Mouse (Mus musculus): ENCODE measurements around the gene Sec31a. TPM values are rescaled to one million over a fixed set of nuclear protein-coding genes. Genes with fewer than 3 reads are reported as not detected.

The Sec31a gene
- polyA plus RNA-seq, 1 experiment from 2014 or later, result 156 TPM

DNA sequence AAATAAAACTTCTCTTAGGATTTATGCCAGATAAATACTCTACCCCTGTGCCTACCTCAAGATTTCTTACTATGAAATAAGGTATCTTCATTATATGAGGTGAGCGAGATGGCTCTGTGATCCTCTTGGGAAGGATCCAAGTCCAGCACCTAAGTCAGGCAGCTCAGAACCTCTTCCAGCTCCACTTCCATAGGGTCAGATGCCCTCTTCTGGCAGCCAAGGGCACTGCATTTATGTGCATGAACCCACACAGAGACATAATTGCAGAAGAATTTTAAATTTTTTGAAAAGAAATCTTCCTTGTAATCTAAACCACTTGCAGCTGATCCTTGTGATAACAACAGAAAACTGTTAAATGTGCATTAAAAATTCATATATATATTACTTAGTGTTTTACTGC is 70.9 kb downstream of the Sec31a start:
- no peak overlapping the region for H3K9ac ChIP-seq
- no peak overlapping the region for H3K4me3 ChIP-seq
- H3K27ac ChIP-seq, result no peak overlapping the region
- H3K9me3 ChIP-seq, result no peaks in the 10 kb centered on the region
- 97% methylated on average over 1 of the region's 1 CpGs for WGBS
- H3K27me3 ChIP-seq, result no peaks in the 10 kb centered on the region
- no peak for ATAC-seq (ENCODE audit: insufficient number of reproducible peaks, insufficient read depth, low FRiP score, low TSS enrichment)
- H3K4me1 ChIP-seq, result no peaks in the 10 kb centered on the region
- no peaks in the 10 kb centered on the region for H3K36me3 ChIP-seq
- no peak overlapping the region for H3K4me2 ChIP-seq (replicated peaks)

DNA sequence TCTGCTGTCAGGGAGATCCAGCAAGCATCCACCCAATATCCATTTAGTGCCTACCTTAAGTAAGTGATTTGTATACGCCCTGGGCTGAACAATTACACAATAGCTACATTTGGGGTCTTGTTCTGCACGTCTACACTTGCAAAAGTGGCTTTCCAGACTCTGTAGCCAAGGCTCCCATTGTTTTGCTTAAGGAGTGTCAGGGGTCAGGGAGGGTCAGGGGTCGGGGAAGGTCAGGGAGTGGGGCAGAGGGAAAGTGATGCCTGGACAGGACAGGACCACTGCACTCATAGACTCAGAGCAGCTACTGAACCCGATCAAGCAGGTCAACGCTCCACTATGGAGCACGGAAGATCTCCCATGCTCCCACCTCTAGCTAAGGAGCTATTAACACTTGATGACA is 72.9 kb downstream of the Sec31a start:
- no peaks in the 10 kb centered on the region for H3K9me3 ChIP-seq
- no peak overlapping the region for H3K4me3 ChIP-seq
- H3K4me2 ChIP-seq (replicated peaks), result no peak overlapping the region
- H3K27ac ChIP-seq, result no peak overlapping the region
- no peak for ATAC-seq (ENCODE audit: insufficient number of reproducible peaks, insufficient read depth, low FRiP score, low TSS enrichment)
- H3K27me3 ChIP-seq, result no peaks in the 10 kb centered on the region
- WGBS, result 35% methylated on average over 6 of the region's 6 CpGs
- H3K4me1 ChIP-seq, result no peaks in the 10 kb centered on the region
- H3K9ac ChIP-seq, result no peak overlapping the region
- H3K36me3 ChIP-seq, result no peaks in the 10 kb centered on the region

DNA sequence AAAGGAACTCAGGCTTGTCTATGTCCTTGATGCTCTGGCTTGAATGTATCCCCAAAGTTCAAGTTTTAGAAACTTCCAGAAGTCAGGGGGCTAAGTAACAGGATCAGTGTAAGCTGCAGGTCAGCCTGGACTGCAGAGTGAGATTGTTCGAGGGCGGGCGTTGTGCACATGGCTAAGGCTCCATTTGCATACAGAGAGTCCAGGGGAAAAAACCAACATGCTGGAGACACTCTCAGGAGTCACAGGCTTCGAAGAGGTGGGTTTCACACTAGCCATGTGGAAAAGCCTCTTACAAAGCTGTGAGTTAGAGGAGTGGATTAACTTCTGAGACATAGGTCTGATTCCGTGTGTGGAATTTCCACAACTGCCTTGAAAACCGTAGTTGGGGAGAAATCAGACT is 73.6 kb downstream of the Sec31a start:
- Histone ChIP-seq H3K4me2 (replicated peaks) (no peak overlapping the region), H3K9ac (no peak overlapping the region), H3K4me1 (no peaks in the 10 kb centered on the region), H3K36me3 (no peaks in the 10 kb centered on the region), H3K27me3 (no peaks in the 10 kb centered on the region), H3K9me3 (no peaks in the 10 kb centered on the region), H3K27ac (no peak overlapping the region), H3K4me3 (no peak overlapping the region)
- 81% methylated on average over 6 of the region's 6 CpGs for WGBS
- ATAC-seq (ENCODE audit: insufficient number of reproducible peaks, insufficient read depth, low FRiP score, low TSS enrichment), result no peak

DNA sequence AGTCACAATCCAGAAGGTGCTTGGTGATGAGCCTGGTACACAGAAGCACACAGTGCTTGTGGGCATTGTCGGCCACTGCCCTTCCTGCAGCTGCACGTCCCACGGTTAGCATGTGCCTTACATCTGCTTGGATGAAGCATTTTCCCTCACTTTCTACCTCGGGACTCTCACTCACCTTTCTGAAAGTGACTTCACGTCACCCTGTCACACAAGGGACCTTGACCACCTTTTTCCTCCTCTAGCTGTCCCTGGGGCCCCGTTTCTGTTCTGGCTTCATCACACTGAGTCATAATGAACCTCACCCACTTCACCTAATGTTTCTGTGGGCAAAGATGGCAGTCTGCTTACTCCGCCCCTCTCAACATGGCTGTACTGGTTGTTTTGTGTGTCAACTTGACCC is 75.0 kb downstream of the Sec31a start:
- no peak for ATAC-seq (ENCODE audit: insufficient number of reproducible peaks, insufficient read depth, low FRiP score, low TSS enrichment)
- Histone ChIP-seq H3K4me2 (replicated peaks) (no peak overlapping the region), H3K36me3 (no peaks in the 10 kb centered on the region), H3K9me3 (no peaks in the 10 kb centered on the region), H3K27ac (no peak overlapping the region), H3K9ac (no peak overlapping the region), H3K27me3 (no peaks in the 10 kb centered on the region), H3K4me1 (no peaks in the 10 kb centered on the region), H3K4me3 (no peak overlapping the region)
- WGBS, result 86% methylated on average over 7 of the region's 7 CpGs

DNA sequence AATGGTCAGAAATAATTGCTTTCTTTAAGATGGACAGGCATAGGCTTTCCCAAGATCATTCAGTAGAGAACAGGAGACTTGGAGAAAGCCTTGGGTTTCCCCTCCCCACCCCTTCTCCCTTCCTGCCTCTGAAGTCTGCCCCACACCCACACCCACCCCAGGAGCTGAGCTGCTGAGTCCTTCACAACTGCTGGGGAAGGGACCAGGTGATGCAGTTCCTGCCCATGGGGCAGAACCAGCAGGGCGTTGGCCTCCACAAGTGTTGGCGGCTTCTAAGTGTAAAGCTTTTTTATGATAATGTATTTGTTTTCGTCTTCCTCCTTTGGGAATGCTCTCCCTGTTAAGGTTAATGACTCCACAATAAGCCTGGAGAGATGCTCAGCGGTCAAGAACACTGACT is 78.2 kb downstream of the Sec31a start:
- no peak for ATAC-seq (ENCODE audit: insufficient number of reproducible peaks, insufficient read depth, low FRiP score, low TSS enrichment)
- WGBS, result 94% methylated on average over 4 of the region's 4 CpGs
- H3K27ac ChIP-seq, result no peak overlapping the region

DNA sequence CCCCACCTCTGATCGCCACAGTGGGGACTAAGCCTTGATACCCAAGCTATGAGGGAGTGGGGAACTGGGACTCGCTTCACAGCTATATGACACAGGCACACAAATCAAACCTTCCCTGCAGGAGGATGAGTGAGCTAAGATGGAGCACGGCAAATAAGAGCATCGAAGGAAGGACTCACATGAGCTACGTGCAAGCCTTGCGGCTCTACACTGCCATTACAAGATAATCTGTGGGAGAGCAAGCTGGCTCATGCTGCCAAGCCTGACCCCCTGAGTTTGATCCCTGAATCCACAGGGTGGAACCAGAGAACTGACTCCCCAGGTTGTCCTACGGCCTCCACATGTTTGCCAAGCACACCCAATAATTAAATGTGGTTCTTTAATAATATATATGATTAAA is 79.2 kb downstream of the Sec31a start:
- Histone ChIP-seq H3K27ac (no peak overlapping the region), H3K36me3 (no peaks in the 10 kb centered on the region), H3K27me3 (no peaks in the 10 kb centered on the region), H3K4me2 (replicated peaks) (no peak overlapping the region), H3K9me3 (no peaks in the 10 kb centered on the region), H3K9ac (no peak overlapping the region), H3K4me3 (no peak overlapping the region), H3K4me1 (no peaks in the 10 kb centered on the region)
- 85% methylated on average over 7 of the region's 7 CpGs for WGBS
- no peak for ATAC-seq (ENCODE audit: insufficient number of reproducible peaks, insufficient read depth, low FRiP score, low TSS enrichment)

More for the DNA sequence above, 78.2 kb downstream of the Sec31a start:
- no peaks in the 10 kb centered on the region for H3K27me3 ChIP-seq
- H3K4me2 ChIP-seq (replicated peaks), result no peak overlapping the region
- no peaks in the 10 kb centered on the region for H3K4me1 ChIP-seq
- no peaks in the 10 kb centered on the region for H3K36me3 ChIP-seq
- H3K9me3 ChIP-seq, result no peaks in the 10 kb centered on the region
- H3K4me3 ChIP-seq, result no peak overlapping the region
- H3K9ac ChIP-seq, result no peak overlapping the region

DNA sequence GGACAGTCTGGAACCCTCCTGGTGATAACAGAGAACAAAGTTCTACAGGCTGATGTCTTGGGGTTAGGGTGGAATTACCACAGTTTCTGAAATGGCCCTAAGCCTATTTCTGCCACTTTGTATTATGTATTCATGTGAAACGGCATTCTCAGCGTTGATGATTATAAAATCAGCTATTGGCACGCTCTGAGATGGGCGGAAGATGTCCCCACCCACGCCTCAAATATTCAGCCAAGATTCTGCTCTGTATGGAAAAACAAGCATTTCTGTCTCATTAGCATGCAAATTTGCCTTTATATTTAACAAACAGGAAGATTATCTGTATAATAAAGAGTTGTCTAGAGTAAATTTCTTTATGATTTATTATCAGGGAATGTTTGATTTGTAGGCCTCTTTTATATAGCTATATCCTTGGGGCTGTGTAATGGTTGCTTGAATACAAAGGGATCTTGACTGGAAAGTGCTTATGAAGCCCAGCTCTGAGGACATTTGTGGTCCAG is 80.4 kb downstream of the Sec31a start:
- H3K27me3 ChIP-seq, result no peaks in the 10 kb centered on the region
- H3K9me3 ChIP-seq, result no peaks in the 10 kb centered on the region
- H3K4me2 ChIP-seq (replicated peaks), result no peak overlapping the region
- no peaks in the 10 kb centered on the region for H3K4me1 ChIP-seq
- H3K36me3 ChIP-seq, result no peaks in the 10 kb centered on the region
- no peak overlapping the region for H3K27ac ChIP-seq
- no peak for ATAC-seq (ENCODE audit: insufficient number of reproducible peaks, insufficient read depth, low FRiP score, low TSS enrichment)
- no peak overlapping the region for H3K9ac ChIP-seq
- H3K4me3 ChIP-seq, result no peak overlapping the region
- 91% methylated on average over 5 of the region's 5 CpGs for WGBS

DNA sequence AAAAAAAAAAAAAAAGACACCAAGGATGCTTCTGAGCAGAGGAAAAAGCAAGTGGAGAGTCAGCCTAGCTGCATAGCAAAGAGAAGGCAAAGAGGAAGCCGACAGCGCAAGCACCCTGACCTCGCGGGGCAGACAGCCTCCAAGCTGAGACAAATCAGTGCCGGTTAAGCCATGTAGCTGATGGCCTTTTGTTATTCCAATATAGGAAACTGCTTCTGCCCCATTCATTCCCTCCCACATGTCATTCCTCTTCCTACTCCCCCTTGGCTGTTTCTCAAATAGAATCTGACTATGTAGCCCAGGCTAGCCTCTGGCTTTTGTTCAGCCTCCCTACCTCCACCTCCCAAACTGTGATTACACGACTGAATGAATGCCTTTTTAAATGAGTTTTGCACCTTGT is 81.3 kb downstream of the Sec31a start:
- H3K27me3 ChIP-seq, result no peaks in the 10 kb centered on the region
- H3K9ac ChIP-seq, result no peak overlapping the region
- 52% methylated on average over 6 of the region's 6 CpGs for WGBS
- no peak overlapping the region for H3K4me2 ChIP-seq (replicated peaks)
- H3K27ac ChIP-seq, result no peak overlapping the region
- no peaks in the 10 kb centered on the region for H3K36me3 ChIP-seq
- ATAC-seq (ENCODE audit: insufficient number of reproducible peaks, insufficient read depth, low FRiP score, low TSS enrichment), result no peak
- no peaks in the 10 kb centered on the region for H3K4me1 ChIP-seq
- no peaks in the 10 kb centered on the region for H3K9me3 ChIP-seq
- no peak overlapping the region for H3K4me3 ChIP-seq

DNA sequence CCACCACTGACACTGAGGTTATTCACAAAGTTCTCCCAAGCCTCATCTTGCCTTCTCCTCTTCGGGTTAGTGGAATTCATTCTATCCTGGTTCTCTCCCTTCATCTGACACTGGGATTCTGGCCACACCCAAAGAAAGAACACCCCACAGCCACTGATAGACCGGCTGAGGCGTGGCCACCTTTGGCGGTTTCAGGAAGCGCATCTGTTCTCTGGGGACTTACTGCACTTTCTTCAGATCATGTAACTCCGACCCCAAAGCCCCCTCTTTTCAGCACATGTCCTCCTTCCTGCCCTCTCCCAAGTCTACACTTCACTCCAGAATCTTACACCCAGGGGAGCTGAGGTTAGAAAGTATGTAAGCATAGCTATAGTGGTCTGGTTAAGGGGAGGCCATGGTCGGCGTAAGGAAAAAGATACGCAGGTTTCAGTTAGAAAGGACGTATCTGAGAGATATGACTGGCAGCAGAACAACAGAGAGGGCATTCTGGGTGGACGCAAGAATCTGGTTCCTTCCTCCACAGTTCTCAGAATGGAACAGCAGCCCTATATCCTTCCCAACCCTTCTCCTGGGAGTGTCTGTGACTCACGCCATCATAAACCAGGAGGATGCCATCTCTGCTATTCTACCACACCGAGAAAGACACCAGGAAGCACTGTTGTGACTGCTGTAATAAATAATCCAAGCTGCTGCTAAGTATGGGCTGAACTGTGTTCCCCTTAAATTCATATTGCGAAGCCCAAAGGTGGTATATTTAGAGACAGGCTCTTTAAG is 82.2 kb downstream of the Sec31a start:
- Histone ChIP-seq H3K27me3 (no peaks in the 10 kb centered on the region), H3K4me3 (no peak overlapping the region), H3K9me3 (no peaks in the 10 kb centered on the region), H3K27ac (no peak overlapping the region), H3K4me2 (replicated peaks) (no peak overlapping the region), H3K36me3 (no peaks in the 10 kb centered on the region), H3K4me1 (no peaks in the 10 kb centered on the region), H3K9ac (no peak overlapping the region)
- WGBS, result 58% methylated on average over 14 of the region's 14 CpGs
- no peak for ATAC-seq (ENCODE audit: insufficient number of reproducible peaks, insufficient read depth, low FRiP score, low TSS enrichment)

DNA sequence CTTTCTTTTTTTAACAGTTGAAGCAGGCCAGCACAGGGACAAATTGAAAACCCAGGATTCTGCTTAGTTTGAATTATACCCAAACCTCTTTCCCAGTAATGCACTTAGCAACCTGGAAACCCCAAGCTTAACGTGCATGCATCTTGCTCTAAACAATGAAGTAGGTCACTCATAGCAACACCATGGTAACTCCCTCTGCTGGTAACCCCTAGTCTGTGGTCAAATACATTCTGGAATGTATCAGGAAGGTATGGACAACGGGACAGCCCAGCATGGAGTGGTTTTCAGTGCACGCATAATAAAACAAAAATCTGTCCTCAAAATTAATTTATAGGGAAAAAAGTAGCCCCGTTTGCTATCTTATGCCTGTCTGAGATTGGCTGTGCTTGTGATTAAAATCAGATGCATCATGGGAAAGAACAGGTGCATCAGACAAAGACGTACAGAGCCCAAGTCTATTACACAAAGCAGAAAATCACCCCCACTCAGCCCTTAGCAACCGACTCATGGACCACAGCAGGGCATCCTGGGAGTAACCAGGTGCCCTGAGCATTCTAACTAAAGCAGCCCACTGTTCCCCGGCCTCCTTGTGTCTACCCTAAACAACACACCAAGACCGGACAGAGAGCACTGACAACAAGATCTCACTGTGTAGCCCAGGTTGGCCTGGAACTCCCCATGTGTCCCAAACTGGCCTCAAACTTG is 83.6 kb downstream of the Sec31a start:
- Histone ChIP-seq H3K27me3 (no peaks in the 10 kb centered on the region), H3K4me1 (no peaks in the 10 kb centered on the region), H3K27ac (no peak overlapping the region), H3K36me3 (no peaks in the 10 kb centered on the region), H3K9me3 (no peaks in the 10 kb centered on the region), H3K4me2 (replicated peaks) (no peak overlapping the region), H3K9ac (no peak overlapping the region), H3K4me3 (no peak overlapping the region)
- ATAC-seq (ENCODE audit: insufficient number of reproducible peaks, insufficient read depth, low FRiP score, low TSS enrichment), result no peak
- WGBS, result 67% methylated on average over 8 of the region's 8 CpGs

DNA sequence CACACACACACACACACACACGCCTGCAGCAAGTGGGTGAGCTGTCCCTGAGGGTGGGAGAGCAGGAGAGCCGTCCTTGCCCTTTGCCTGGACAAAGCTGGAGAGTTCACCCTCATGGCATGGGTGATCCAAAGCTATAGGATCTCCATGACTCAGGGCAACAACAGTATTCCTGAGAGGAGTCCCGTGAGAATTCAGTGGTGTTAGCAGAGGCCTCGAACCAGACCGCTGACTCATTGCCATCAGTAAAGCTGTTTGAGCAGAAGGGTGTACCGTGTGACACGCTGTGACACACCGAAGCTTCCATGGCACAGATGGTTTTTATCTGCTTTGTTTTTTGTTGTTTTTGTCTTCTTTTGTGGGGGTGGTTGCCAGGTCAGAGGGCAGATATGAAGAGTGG is 84.4 kb downstream of the Sec31a start:
- WGBS, result 83% methylated on average over 8 of the region's 8 CpGs
- no peak for ATAC-seq (ENCODE audit: insufficient number of reproducible peaks, insufficient read depth, low FRiP score, low TSS enrichment)

DNA sequence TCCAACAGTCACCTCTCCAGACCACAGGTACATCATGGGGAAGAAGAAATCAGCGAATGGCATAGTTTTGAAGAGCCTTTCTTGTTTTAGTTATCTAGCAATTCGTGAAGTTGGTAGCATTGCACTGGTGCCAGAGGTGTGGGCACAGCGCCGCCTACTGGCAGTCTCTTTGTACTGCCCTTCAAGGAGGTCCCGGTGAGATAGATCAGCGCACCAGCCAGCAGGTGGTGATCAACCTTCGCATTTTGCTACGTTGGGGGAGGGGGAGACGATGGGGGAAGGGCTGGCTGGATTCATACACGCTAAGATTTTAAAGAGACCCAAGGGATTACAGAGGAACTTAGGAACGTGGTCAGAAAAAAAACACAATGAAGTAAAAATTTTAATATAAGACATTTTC is 94.0 kb downstream of the Sec31a start:
- no peak overlapping the region for H3K9ac ChIP-seq
- no peak overlapping the region for H3K27ac ChIP-seq
- 0 out of 2 replicates have a peak, but pooled peaks have one; percentile 57 for ATAC-seq (ENCODE audit: insufficient number of reproducible peaks, insufficient read depth, low FRiP score, low TSS enrichment)
- H3K27me3 ChIP-seq, result no peaks in the 10 kb centered on the region
- 3% methylated on average over 11 of the region's 11 CpGs for WGBS
- no peaks in the 10 kb centered on the region for H3K9me3 ChIP-seq
- H3K4me1 ChIP-seq, result no peaks in the 10 kb centered on the region
- no peak overlapping the region for H3K4me2 ChIP-seq (replicated peaks)
- H3K4me3 ChIP-seq, result no peak overlapping the region
- H3K36me3 ChIP-seq, result no peaks in the 10 kb centered on the region

More for the DNA sequence above, 84.4 kb downstream of the Sec31a start:
- H3K27me3 ChIP-seq, result no peaks in the 10 kb centered on the region
- H3K4me1 ChIP-seq, result no peaks in the 10 kb centered on the region
- no peak overlapping the region for H3K4me2 ChIP-seq (replicated peaks)
- no peak overlapping the region for H3K27ac ChIP-seq
- H3K9me3 ChIP-seq, result no peaks in the 10 kb centered on the region
- no peak overlapping the region for H3K4me3 ChIP-seq
- no peaks in the 10 kb centered on the region for H3K36me3 ChIP-seq
- no peak overlapping the region for H3K9ac ChIP-seq
